Mouse (Mus musculus): ENCODE results near the gene Sema5a.

Sema5a gene

DNA sequence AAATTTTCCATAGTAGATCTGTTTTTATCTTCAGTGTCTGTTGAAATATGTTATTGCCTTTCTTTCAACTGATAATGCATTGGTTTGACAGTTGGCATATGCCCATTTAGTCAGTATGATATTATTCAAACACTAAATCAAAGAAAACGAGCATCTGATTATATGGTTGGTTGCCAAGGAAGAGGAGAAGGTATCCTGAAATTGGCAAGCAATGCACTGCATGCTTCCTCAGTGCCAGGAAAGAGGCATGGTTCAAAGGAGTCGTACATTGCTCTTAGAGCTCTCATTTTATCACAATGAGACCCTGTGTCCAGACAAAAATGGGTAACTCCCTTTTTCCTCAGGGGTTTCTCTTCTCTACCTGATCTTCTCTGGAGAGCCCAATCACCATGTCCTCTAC is 214.4 kb downstream of the Sema5a start:
- no peak for DNase-seq

- no peak for DNase-seq
Measured at GRCm38 (mm10) chr15:32460238-32460637, 215.6 kb downstream of the Sema5a start.

- DNase-seq: no peak
Measured at GRCm38 (mm10) chr15:32471480-32472050, 227.0 kb downstream of the Sema5a start.

DNA sequence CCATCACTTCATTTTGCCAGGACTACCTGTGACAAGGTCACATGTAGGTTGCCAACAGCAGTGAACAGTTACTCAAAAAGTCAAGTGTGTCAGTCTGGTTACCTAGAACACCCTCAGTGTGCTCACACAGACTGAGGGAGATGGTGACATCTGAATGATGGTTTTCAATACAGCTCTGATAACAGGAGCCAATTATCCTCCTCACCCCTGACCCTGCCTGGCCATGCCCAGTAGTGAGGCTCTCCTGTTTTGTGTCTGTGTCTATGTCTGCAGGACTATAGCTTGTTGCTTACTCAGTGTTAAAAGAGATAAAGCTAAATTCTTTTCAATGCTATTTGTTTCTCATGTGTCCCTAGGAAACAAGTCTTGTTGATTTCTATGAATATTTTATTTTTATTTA is 236.1 kb downstream of the Sema5a start:
- DNase-seq: no peak

DNA sequence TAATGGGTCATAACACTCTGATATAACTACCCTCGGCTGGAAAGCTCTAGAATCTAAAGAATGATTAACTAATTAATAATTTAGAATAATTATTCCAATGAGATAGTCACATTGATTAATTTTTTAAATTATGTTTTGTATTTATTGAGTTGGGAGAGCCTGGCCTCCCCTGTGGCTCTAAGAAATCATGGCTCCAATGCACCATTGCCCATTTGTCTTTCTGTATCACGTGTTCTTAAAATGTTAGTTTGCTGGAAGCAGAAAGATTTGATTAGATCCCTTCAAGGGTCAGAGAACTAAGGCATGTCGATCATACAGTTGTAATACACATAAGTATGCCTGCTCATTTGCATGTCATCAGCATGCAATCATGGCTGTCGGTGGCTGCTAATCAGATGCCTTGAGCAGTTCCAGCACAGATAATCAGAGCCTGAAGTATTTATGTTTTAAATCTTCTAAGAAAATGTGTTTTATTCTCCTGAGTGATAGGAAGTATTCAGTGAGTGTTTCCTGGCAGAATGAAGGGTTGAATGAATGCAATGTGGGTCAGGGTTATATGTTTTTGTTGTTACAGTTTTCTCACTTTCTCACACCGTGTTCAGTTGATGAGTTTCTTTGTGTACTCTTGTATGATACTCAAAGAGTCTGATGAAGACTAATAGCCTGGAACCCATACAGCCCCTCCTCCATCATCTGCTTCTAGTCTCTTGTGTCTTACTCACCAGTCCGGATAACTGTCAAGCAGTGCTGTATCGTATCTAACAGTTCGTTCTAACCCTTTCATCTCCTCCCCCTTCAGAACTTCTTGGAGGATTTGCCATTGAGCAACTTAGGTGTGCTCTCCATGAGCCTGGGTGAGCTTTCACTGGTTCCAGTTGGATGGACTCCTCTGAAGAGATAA is 240.7 kb downstream of the Sema5a start:
- DNase-seq: no peak

GRCm38 (mm10) chr15:32487968-32488367 is 243.4 kb downstream of the Sema5a start:
- no peak for DNase-seq

GRCm38 (mm10) chr15:32494219-32494618 is 249.6 kb downstream of the Sema5a start:
- DNase-seq: no peak

DNA sequence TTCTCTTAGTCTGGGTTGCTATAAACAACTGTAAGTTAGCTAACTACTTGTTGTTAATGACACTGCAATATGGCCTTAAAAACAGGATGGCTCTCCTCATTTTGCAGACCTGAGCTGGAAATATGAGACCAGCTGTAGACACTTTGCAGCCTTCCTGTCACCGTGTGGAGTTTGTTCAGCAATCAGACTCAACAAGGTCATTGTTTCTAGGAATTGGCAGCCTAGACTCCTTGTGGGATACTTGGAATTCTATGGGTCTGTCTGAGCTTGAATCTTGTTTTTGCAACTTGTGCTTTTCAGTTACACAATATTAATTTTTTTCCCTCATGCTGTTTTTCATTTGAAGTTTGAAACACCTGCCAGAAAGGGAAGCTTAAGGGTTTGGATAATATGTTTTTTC is 250.3 kb downstream of the Sema5a start:
- no peak for DNase-seq

- DNase-seq: no peak
Measured at GRCm38 (mm10) chr15:32496880-32497279, 252.3 kb downstream of the Sema5a start.

- no peak for DNase-seq
Measured at GRCm38 (mm10) chr15:32505941-32506340, 261.3 kb downstream of the Sema5a start.

GRCm38 (mm10) chr15:32508282-32508681 is 263.7 kb downstream of the Sema5a start:
- DNase-seq: no peak

DNA sequence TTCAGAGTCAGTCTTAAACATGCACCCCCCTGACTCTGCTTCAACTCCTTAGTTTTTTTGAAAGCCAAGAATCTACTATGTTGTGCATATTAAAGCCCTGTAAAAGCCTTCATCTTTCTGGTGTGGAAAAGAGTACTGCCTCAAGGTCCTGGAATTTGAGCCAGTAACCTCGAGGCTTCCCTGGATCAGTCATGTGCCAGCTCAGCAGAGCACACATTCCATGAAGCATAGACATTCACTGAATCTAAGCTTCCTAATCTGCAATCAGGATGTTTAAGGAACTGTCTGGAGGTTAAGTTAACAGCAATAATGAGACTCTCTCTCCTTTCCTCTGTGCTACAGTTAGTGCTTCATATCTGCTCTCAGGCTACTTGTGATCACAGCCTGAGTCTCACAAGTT is 270.3 kb downstream of the Sema5a start:
- no peak for DNase-seq

GRCm38 (mm10) chr15:32517954-32518353 is 273.3 kb downstream of the Sema5a start:
- DNase-seq: no peak

GRCm38 (mm10) chr15:32532539-32532938 is 287.9 kb downstream of the Sema5a start:
- DNase-seq: no peak

DNA sequence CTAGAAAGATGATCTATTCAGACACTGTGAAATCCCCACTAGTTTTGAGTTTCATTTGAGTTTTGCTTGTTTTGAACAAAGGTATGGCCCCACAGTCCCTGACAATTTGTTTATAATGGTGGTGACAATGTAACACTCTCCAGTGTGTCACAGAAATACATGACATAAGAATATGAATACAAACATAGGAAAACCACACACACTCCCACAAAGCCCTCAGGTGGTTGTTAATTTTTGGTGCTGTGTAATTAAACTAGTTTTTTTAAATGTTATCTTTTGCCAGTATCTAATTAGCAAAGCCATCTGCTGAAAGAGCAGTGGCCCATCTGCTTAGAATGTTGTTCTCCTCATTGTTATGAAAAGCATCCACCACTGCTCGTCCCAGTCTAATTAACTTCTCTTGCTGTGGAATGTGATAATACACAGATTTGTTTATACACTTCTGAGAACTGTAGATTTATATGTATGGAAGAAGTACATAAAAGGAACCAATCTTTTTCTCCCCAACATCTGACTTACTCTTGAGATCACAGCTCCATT is 289.0 kb downstream of the Sema5a start:
- no peak for DNase-seq

- no peak for DNase-seq
Measured at GRCm38 (mm10) chr15:32536755-32537503, 292.3 kb downstream of the Sema5a start.

DNA sequence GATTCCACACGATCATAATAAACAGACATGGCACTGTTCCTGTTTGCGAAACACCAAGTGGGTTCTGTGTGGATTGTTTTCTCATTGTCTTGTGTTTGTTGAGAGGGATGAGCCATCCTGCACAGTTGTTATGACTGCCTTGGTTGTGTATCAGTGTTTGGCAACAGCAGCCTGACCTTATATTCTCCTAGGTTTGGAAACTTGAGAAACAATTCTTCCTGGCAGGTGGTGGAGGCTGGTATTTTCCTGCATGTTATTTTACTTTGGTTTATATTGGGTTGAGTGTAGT is 292.8 kb downstream of the Sema5a start:
- DNase-seq: no peak

DNA sequence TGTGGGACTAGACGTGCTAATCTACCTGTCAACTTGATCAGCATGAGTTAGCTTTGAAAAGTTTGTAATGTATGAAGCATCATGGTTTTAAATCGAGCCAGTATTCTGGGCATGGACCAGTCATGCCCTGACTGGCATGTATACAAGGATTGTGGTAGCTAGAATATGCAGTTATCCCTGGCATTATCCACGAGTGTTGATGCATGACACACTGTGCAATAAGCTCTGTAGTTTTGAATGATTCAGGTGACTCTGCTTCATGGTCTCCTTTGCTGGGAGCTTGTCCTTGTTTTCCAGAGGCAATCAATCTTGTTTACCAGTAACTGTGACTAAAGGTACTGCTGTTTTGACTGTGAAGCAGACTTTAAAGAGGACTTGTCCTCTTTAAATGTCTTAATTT is 293.5 kb downstream of the Sema5a start:
- DNase-seq: no peak

DNA sequence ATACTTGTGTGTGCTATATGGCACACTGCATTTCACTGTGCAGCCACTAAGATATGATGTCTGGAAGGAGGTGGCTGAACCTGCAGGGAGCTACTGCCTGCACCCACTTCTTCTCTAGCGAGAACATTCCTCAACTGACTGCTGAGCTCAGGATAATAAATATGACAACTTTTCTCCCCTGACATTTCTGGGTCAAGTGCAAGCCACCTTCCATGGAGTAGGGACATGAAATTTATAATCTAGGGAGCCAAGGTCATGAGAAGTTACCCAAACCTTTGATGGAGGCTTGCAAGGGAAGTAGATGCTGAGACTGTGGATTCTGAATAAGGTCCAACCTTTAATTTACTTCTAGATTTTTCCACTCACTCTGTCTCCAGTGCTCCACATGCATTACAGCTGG is 298.1 kb downstream of the Sema5a start:
- DNase-seq: no peak

DNA sequence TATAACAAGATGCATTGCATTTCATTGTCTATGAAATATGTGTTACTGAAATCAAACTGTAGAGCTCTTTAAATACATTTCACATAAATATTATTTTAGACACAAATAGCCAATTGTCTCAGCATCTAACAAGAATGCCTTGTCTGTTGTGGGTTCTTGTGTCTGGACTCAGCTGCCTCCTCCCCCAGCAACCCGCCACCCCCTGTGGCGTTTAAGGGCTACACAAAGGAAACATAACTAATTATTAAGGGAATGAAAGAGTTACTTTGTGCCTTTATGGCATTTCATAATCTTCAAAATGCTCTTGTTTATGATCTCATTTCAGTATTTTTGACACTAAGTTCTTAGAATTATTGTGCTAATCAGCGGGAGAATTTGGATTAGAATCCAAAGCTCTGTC is 298.6 kb downstream of the Sema5a start:
- no peak for DNase-seq

DNA sequence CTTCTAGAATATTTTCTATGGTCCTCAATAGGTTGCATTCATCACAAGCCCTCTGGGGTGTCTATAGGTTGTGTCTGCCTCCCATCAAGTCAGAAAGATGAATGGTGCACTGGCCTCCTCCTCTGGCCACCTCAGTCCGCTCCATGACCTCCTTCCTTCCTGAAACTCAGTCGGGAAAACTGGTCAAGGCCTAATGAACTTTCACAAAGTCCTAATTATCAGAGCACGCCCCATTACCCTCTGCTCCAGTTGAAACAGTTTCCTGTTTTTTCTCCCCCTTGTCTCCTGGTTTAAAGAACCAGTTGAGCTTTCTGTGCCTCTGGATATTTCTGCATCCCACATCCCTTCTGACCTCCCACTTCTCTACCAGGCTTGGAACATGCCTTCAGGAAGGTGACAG is 300.8 kb downstream of the Sema5a start:
- DNase-seq: no peak

DNA sequence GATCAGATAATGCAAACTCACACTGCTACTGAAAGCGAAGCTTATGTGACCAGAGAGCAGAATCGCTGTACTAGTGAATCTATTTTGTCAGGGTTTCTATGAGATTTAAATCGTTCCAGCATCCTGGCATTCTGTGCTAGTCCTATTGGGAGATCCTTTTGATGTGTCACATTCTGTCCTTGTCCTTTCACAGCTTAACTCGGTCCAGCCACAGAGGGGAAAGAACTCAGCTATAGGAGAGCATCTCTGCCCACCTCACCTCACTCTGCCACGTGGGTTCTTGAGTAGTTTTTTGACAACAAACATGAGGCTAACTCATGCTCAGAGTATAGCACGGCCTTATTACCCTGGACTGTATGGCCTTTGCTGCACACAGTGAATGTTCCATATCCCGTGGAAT is 302.1 kb downstream of the Sema5a start:
- DNase-seq: no peak

GRCm38 (mm10) chr15:32558925-32559324 is 314.3 kb downstream of the Sema5a start:
- DNase-seq: no peak

DNA sequence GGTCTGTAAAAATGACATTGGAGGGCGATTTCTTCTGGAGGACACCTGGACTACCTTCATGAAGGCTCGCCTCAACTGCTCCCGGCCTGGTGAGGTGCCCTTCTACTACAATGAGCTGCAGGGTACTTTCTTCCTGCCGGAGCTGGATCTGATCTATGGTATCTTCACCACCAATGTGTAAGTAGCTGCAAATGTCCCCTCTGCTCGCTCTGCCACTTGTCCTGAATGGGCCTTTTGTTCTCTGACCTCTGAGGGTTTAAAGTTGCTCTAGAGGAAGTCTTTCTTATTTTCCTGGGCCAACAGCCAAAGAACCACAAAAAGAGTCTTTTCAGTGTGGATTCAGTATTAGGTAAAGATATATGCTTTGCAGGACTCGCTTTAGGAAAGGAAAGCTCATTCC is 318.0 kb downstream of the Sema5a start:
- no peak for DNase-seq

Data from thymus, postnatal 36 days (tissue).